Mouse (Mus musculus) cerebellum, adult 9-11 months (tissue): Measurements from ENCODE around the gene Psmd9.

Source experiments
- DNase-seq: peaks from one replicate; pipeline ENCODE4 v3.0.0; 2022

Psmd9 gene

DNA sequence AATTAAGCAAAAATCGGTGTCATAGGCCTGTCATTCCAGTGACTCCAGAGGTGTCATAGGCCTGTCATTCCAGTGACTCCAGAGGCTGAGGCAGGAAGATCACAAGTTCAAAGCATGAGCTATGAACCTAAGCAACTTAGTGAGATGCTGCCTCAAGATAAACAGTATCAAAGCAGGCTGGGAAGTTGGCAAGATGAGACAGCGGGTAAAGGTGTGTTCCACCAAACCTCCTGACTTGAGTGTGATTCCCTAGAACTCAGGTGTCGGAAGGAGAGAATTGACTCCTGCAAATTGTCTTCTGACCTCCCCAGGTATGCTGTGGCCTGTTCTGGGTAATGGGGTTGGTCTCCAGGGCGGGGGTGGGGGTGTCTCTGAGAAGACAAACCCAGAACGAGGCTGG lies at the start of gene Psmd9:
Psmd9 (plus strand) TSS at position 130 of the 400 bp plus-strand sequence.
- DNase-seq: no peak

DNA sequence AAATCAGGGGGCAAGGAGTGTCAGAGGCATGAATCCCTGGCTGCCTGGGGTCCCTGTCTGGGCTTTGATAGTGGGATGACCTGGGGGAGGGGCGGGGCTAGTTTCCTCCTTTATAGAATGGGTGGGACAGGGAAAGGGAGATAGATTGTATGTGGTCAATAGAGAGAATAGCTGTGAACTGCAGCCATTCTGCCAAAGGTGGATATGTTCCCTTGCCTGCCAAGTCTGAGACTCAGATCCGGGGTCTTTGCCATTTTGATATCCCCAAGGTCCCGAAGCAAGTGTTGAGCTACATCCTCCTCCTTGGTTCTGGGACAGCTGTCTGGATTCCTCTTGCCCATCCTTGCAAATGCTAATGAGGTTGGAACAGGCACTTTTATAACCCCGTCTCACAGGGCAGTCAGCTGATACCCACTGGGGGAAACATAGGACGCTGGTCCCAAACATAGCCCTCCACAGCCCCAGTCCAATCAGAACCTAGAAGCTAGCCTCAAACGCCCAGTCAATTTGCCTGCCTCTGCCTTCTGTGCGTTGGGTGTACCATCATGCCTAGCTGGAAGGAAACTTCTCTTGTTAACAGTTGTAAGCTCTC lies 48.5 kb upstream of the Psmd9 start:
- no peak for DNase-seq

DNA sequence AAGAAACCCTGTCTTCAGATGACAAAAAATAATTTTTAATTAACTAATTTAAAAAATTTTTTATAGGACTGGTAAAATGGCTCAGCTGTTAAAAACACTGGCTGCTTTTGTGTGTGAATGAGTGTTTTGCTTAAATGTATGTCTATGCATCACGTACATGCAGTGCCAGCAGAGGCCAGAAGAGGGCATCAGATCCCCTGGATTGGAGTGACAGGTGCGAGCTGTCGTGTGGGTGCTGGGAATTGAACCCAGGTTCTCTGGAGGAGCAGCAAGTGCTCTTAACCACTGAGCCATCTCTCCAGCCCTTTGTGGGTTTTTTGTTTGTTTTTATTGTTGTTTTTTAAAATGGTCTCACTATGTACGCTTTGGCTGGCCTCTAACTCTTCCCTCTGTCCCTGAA lies 47.0 kb upstream of the Psmd9 start:
- DNase-seq: no peak

DNA sequence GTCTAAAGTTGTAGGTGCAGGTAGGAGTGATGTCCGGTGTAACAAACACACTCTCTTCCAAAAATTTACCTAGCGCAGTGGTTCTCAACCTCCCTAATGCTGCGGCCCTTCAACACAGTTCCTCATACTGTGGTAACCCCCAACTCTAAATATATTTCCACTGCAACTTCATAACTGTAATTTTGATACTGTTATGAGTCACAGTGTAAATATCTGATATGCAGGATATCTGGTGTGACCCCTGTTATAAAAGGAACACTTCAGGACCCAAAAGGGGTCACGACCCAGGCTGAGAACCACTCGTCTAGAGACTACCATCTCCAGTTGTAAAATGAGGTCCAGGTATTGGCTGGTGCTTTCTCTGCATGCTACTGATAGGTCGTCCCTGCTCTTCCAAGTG lies 44.1 kb upstream of the Psmd9 start:
- DNase-seq: no peak

DNA sequence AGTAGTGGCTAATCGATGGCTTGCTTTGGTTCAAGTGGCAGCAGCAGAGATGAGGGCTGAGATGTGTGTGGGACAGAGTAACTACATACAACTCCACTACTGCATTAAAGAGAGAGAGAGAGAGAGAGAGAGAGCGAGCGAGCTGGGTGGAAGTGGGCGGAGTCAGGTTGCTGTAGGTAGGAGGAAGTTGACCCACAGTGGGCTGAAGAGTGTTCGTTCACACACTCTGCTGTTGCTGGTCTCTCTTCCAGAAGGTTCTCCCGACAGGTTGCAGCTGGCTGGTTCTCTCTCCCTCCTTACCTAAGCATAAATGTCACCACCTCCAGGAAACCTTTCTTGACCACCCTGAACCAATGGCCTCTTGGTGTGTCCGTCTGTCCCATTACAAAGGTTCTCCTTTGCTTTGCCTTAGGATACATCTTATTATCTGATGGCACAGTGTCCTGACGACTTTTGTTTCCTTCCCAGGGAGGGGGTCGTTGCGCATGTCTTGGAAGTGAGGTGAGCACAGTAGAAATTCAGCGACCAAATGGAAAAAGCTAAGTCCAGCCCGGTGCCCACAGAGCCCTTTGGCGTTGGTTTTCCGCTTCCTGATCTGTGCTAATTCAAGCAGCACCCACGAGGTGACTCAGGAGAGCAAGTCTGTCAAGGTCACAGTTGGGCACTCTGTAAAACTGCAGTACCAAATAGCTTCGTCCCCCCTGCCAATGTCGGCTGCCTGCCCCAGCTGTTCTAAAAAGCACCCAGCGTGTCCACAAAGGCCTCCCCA lies 43.4 kb upstream of the Psmd9 start:
- DNase-seq: no peak

DNA sequence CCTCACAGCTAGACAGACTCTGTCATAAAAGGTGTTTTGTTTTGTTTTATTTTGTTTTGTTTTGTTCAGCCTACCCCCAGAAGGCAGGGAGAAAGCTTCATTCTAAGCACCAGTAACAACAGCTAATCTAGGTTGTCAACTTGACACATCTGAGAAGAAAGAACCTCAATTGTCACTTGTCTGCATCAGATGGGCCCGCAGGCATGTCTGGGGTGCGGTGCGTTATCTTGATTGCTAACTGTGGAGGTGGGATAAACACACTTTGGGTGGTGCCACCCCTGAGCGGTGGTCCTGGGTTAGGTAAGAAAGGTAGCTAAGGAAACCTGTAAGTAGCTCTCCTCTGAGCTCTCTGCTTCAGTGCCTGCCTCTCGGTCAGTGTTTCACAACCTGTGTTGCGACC lies 42.2 kb upstream of the Psmd9 start:
- DNase-seq: no peak

DNA sequence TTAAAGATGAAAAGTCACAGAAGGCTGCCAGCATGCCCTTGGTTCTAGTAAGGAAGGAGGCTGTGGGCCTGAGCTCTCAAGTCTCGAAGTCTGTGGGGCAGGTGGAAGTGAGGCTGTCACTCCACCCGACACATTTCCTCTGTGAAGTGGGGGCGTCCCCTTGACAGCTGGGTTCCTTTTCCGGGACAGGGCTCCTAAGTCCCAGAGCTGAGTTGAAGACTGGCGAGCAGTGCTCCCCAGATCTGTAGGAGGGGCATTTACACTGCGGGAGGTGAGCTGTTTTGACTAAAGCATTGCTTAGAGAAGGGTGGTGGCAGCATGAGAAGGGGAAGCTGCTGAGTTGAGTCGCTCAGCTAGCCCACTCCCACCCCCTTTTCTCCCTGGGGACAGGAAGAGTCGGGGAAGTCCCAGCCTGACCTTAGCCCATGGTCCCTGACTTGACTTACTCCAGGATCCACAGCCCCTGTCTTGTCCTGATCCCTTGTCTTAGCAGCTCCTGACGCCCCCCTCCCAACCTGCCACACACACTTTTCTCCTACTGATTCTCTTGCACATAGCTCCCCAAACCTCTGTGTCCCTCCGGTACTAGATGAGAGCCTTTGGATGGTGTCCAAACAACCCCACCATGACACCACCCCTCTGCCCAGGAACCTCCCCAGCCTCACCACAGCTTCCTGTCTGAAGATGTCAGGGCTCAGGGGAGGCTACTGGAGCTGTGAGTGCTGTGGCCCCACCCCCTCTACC lies 40.6 kb upstream of the Psmd9 start:
- DNase-seq: peak; percentile 40

DNA sequence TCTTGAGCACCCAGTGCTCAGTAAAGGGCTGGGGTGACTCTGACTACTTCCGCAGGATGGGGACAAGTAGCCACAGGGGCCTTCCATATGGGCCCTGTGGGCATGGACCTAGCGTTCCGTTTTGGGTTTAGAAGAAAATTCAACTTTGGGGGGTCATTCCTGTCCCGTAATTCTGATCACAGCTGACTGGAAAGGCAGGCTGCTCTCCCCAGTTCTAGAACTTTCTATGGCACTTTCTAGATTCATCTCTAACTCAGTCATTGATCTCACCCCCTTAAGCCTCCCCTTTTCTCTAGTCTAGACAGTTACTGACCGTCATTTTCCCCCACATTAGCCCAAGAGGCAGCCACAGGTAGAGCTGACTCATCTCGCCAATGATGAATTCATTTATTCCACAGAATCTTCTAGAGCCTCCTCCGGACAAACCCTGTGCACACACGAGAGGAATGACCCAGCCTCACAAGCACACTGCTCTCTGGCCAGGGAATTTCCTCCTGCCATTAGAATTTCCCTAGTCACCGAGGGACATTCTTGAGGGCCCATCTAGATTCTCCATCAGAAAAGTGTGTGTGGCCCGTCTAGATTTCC lies 39.9 kb upstream of the Psmd9 start:
- no peak for DNase-seq

DNA sequence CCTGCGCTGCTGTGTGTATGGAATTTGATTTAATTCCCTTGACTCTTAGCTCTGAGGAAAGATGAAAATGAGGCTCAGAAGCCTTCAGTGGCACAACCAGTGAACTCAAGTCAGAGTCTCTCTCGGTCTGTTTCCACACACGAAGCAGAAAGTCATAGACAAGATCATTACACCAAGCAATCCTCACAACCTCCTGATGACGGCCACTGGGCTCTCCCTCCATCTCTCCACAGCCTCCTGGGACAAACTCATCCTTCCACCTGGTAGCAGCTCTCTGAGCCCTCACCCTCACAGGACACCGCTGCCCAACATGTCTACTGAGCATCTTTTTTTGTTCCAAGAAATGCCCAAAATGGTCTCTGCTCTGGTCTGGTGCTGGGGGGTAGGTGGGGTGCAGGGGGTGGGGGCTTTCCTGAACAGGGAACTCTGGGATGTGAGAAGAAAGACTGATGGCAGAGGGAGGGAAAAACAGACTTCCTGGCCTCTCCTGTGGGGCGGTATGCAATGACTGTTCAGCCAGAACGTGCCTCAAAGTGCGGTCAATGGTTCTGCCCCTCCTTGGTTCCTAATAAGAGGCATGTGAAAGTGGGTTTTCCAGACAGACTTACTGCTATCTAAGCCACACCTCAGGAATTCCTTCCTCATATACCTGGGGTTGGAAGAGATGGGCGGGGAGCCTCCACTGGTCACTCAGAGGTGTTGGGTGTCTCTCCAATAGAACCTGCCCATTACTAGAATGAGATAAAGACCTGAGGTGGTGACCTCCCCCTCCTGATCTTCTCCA lies 39.0 kb upstream of the Psmd9 start:
- DNase-seq: peak; percentile 23

DNA sequence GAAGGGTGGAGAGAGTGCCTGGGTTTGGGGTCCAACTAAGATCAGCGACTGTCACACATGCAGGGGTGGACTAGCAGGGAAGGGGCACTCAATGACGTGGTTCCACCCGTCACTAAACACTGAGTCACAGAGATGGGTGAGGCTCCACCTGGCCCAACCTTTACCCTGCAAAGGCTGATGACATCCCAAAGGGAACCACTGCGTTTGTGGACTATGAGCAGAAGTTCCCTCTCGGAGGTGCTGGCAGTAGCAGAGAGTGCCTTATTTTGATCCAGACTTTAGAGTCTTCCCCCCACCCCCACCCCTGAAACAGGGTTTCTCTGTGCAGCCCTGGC lies 38.4 kb upstream of the Psmd9 start:
- peak; percentile 36 for DNase-seq

DNA sequence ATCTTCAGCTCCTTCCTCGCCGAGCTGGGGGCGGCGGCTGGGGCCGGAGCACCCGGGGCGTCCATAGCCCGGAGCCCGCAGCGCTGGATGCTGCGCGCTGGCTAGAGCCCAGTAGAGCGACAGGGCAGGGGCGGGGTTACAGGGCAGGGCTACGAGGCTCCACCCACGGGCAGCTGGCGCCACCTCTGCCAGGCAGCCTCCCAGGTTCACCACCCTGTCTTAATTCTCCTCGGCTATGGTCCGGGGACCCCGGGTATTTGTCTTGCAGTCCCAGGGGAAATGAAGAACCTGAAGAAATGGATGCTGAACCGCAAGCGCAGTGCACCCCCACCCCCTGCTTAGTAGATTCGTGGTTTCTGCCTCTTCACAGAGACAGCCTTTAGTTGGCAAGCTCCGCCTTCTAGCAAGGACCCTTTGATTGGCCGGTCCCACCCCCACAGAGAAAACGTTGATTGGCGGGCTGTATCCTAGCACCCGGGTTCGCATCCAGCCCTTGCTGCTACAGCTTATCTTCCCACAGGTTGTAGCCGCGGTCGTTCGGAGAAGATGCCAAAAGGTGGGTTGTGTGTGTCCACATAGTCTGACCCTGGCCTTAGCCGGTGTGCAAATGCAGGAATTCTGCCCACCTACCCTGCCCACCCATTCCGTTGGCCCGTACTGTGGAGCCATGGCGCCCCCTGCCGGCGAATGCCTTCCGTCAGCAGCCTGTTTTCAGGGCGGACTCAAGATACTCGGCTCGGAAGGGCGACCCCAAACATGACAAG lies 36.7 kb upstream of the Psmd9 start, which contains the start of gene Rhof:
Rhof (minus strand) TSS at position 385 of the 764 bp plus-strand sequence.
- DNase-seq: peak; percentile 91

DNA sequence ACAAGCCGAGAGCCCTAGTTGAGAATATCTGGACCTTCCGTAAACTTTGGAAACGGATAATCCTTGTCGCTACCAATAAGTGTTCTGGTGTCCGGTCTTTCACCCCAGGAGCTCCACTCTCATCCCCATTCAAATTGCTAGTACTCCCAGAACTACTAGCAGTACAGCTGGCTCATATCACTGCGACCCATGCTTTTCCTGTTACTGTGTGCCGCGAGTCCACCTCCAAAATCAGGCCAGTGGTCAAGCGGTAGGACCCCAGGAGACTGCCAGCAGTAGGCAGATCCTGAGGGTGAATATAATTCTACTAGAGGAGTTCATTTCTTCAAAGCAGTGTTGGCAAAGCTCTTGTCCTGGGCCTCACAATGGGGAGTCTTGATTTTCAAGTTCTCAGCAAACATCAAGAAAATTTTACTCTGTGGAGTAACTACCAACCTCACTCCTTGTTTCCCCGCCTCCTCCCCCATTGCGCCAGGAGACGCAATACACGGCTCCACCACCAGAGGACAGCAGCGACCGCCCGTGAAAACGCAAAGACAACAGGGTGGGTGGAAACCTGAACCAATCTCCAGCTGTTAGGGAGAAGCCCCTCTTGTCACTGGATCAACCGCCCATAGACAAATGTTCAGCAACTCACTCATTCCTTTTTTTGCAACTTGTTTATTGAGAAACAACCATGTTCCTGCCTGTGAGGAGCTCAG lies 36.0 kb upstream of the Psmd9 start:
- DNase-seq: peak; percentile 88

DNA sequence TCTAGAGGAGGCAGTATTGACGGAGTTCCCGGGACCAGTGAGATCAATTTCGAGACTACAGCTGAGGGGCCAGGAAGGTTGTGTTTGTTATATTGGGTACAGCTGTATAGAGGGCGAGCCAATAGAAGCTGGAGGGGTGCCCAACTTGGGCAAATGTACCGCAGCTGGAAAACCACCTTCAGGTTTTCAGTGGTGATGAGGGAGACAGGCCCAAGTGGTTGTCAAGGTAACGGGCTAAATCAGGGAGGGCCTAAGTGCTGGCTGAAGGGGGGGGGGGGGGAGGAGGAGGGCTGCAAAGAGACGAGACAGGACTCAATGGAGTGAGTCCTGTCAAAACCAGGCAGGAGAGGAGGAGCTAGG lies 35.4 kb upstream of the Psmd9 start:
- no peak for DNase-seq

DNA sequence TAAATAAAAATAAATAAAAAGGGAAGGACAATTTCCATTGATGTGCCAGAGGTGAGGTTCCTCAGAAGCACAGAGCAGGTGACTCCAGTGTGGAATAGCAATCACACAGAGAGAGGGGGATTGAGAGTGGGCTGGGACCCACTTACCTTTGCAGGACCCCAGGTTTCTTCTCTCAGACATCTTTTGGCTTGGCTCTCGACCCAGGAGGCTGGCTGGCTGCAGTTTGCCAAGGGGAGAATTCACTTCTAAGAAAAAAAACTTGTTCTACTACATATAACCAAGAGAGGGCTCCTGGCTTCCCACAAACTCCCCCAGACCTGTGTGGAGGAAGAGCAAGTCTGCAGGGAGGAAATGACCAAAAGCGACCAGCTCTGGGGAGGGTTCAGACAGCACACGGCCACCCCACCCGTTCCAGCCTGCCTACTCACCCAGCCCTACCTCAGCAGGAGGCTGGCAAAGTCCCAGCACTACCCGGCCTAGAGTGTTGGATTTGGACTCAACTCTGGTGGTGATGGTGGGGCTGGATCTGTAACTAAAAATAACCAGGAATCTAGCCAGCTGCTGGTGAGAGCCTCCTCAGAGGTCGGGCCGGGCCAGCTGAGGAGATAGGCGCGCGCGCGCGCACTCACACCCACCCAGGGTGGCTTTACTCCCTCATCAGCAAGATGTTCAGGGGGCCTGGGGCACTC lies 34.9 kb upstream of the Psmd9 start:
- DNase-seq: peak; percentile 81

DNA sequence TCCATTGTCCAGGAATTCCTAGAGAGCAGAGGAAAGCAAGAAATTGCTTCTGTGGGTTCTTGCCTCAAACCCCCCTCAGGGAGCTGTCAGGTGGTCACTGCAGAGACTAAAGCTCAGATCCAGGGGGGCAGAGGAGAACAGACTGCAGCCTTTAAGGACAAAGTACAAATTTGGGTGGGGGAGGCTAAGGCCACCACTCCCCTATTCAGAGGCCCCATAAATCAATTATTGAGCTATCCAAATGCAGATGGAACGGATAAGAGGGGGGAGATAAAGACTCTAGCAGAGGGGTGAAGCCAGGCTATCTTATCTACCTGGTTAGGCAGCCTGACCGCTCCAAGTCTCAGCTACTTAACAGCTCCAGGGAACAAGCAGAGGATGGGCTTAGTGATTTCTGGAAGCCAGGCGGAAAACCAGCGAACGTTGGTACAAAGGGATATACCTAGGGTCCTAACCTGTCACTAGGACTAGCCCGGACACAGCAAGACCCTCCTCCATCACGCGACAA lies 34.3 kb upstream of the Psmd9 start:
- DNase-seq: no peak

DNA sequence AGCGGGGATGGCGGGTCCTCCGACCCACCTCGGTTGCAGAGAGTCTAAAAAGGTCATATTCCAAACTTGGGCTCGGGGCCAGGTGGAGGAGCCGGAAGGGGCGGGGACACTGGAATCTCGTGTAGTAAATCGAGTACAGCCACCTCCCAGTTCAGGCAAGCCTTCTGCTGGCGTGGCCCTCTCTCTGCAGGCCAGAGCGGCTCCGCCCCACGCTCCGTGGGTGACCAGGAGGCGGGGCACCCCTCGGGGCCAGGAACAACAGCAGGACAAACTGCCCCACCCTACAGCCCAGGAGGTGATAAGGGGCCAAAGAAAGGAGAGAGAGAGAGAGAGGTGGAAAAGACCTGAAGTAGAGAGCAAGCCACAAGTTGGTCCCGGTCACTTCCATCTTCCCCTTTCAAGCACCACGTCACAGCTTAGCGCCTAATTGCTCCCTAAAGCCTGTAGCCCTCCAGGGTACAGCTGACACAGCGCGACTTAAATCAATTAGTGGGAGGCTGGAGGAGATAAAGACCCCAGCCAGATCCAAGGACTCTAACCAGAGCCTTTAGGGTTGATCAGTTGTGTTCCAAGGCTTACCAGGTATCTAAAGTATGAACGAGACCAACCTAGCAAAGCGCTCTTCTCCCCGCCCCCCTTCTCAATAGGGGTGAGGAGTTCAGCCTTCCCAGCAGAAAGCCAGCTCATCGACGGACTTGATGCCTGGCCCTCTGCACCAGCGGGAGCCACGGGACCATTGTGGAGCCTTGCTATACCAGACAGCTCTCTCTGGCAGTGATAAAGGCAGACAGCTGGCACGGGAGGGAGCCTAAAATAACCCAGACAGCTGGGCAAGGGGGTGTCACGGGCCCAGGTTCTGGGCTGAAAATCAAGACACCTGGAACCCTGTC lies 33.5 kb upstream of the Psmd9 start:
- DNase-seq: peak; percentile 85

DNA sequence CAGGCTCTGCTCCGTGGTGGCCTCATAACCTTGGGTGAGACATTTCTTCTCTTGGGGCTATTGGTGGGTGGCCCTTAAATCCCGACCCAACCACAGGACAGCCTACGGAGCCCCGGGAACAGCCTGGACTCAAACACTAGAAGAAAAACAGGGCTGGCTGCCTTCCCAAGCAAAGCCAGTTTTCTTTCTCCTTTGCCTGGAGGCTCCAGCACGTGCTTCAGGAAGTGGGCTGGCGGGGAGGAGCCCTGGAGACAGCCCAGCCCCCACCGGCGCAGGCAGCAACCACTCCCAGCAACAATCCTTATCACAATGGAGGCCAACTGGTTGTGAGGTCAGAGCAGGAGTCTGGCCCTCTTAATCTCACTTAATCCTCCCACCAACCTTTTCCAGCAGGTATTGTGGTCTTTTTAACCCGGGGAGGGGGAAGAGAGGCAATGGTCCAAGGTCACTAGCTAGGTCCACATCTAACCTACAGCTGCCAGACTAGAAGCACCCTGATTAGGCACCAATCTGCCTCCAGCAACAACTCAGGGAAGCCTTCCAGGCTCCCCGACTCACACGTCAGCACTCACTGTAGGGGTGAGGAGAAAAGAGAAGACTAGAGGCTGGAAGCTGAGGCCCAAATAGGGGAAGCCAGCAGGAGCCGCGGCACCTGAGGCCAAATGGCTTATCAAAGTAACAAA lies 32.7 kb upstream of the Psmd9 start:
- peak; percentile 84 for DNase-seq

DNA sequence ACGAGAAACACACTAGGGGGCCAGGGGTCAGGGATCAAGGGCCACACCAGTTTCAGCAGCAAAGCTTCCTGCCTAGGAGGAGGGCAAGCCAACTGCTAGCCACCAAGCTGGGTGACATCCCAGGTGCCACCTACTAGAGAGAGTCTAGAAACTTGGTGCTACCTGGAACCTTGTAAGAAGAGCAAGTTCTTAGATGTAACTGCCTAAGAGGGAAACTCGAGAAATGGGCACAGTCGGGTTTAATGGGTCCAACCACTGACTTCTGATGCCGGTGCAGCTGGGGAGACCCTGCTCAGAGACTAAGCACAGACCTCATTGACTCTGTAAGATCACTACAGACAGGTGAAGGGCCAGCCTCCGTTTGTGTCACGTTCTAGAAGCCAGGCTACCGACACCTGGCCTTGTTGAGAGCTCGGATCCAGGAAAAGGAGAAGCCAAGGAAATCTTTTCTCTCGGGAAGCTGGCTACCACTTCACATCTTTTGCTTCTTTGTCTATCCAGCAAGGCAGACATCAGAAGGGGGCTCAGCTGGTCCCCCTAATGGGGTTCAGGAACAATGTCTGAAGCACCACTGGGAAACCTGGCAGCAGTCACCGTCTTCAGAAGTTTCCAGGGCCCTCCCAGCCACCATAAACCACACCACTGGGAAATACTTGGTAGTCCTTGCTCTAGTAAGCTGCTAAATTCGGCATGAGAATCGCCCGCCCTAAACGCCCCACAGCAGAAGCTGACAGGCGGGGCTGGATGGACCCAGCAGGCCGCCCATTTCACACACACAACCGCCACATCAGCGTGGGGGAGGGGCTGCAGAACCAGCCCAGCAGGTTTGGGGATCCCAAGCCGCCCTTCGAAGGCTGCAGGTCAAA lies 31.9 kb upstream of the Psmd9 start:
- DNase-seq: peak; percentile 82
